Mouse (Mus musculus): Measurements from ENCODE around the gene Plscr4.

DNA sequence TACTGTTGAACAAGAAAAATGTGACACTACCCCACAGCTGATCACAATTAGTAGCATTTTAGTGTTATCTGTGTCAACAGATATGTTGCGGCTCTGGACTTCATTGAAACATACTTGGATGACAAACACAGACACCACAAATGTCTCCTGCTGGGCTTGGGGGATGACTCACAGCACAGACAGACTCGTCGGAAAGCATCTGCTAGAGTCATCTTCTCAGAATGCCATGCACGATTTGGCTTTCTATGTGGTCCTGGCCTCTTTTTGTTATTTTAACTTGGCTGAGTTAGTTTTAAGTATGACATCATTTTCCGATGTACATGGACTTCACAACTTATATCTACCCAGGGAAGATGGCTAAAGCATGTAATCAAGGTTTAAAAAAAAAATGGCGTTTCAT, 80.6 kb downstream of the Plscr4 start:
- TF ChIP-seq HCFC1 (IDR thresholded peaks at IDR 0.05; ENCODE audit: borderline replicate concordance, insufficient read depth, low read length): no peak
- TF ChIP-seq ZNF384 (IDR thresholded peaks at IDR 0.05; ENCODE audit: low read depth, low read length): no peak
- no peak for TF ChIP-seq MAFK (IDR thresholded peaks at IDR 0.05; ENCODE audit: insufficient read depth, low read depth, low read length)
- TF ChIP-seq CHD2 (IDR thresholded peaks at IDR 0.05; ENCODE audit: low read depth, low read length): no peak
- TF ChIP-seq ZC3H11A (IDR thresholded peaks at IDR 0.05; ENCODE audit: borderline replicate concordance, low read depth, low read length): no peak
